12 mouse cellular contexts compared by ENCODE assay signal in genomic region chr4:140244161-140244813, GRCm38 (mm10). TPM values are rescaled to one million over a fixed set of nuclear protein-coding genes. Genes with fewer than 3 reads are reported as not detected.
A peak's percentile ranks its signal among the peaks of the same experiment; 100 is the strongest.
DNase-seq lines count a peak whose midpoint lies in the region; ATAC-seq and TF ChIP-seq lines count a peak whose summit lies in the region.
"Had no signal": no experiment of that assay in that cellular context is flagged by ENCODE, and none has a peak within 500 bp of the region (broad histone marks: within the 10 kb centered on the region; RNA-seq: fewer than 3 reads in every experiment).

No protein-coding gene starts in this region.

- no peak overlapping the region for H3K4me3 ChIP-seq in kidney, embryonic 16.5 days (ENCODE audit: low read length)
- no peak overlapping the region; the same call in 1 of the 2 replicates for H3K4me3 ChIP-seq in embryonic facial prominence, embryonic 12.5 days
- H3K4me3 ChIP-seq in hindbrain, postnatal 0 days (ENCODE audit: low read length), result peak overlapping the region; percentile 74
- no peak overlapping the region for H3K4me3 ChIP-seq in thymus, adult 2 months (ENCODE audit: control insufficient read depth, insufficient read depth, low read length)
- H3K4me3 ChIP-seq: megakaryocyte, embryonic 14.5 days had no signal

- no peaks in the 10 kb centered on the region for H3K9me3 ChIP-seq in kidney, embryonic 16.5 days (ENCODE audit: low read length)
- no peaks in the 10 kb centered on the region for H3K9me3 ChIP-seq in embryonic facial prominence, embryonic 12.5 days
- no peaks in the 10 kb centered on the region for H3K9me3 ChIP-seq in hindbrain, postnatal 0 days (ENCODE audit: low read length)
- H3K9me3 ChIP-seq: megakaryocyte, embryonic 14.5 days had no signal

- H3K27me3 ChIP-seq in kidney, embryonic 16.5 days (ENCODE audit: insufficient read depth, low read length), result peaks cover 75% of the 10 kb centered on the region
- H3K27me3 ChIP-seq in embryonic facial prominence, embryonic 12.5 days, result peaks cover 79% of the 10 kb centered on the region
- H3K27me3 ChIP-seq in hindbrain, postnatal 0 days (ENCODE audit: insufficient read depth, low read length), result no peaks in the 10 kb centered on the region; the same call in 1 of the 2 replicates
- H3K27me3 ChIP-seq in thymus, adult 2 months (ENCODE audit: control insufficient read depth, insufficient read depth, low read length), result peaks cover 8% of the 10 kb centered on the region; the same call in 1 of the 2 replicates

- peak overlapping the region; percentile 26 for H3K4me2 ChIP-seq in kidney, embryonic 16.5 days (replicated peaks; ENCODE audit: low read depth, low read length)
- H3K4me2 ChIP-seq in embryonic facial prominence, embryonic 12.5 days (replicated peaks), result 0 out of 2 replicates have a peak overlapping the region, but pooled peaks have one; percentile 5
- peak overlapping the region; percentile 72 for H3K4me2 ChIP-seq in hindbrain, postnatal 0 days (ENCODE audit: low read depth, low read length)

- WGBS in kidney, embryonic 16.5 days, result 2% methylated on average over 38 of the region's 40 CpGs
- 3% methylated on average over 40 of the region's 40 CpGs for WGBS in embryonic facial prominence, embryonic 12.5 days
- under 1% methylated on average over 37 of the region's 40 CpGs for WGBS in hindbrain, postnatal 0 days
- 15% methylated on average over 40 of the region's 40 CpGs for WGBS in thymus, adult 2 months

- H3K36me3 ChIP-seq in kidney, embryonic 16.5 days (ENCODE audit: insufficient read depth, low read length), result no peaks in the 10 kb centered on the region
- no peaks in the 10 kb centered on the region for H3K36me3 ChIP-seq in embryonic facial prominence, embryonic 12.5 days
- H3K36me3 ChIP-seq in hindbrain, postnatal 0 days (ENCODE audit: insufficient read depth, low read length), result no peaks in the 10 kb centered on the region
- H3K36me3 ChIP-seq in thymus, adult 2 months (ENCODE audit: control insufficient read depth, insufficient read depth, low read length), result no peaks in the 10 kb centered on the region

- no peak overlapping the region for H3K9ac ChIP-seq in kidney, embryonic 16.5 days (replicated peaks; ENCODE audit: low read length)
- no peak overlapping the region for H3K9ac ChIP-seq in embryonic facial prominence, embryonic 12.5 days
- H3K9ac ChIP-seq in hindbrain, postnatal 0 days (replicated peaks; ENCODE audit: low read length), result peak overlapping the region; percentile 51

- TF ChIP-seq POLR2A in thymus, adult 2 months (IDR thresholded peaks at IDR 0.05; ENCODE audit: control insufficient read depth, extremely low read depth, insufficient read depth, low read length, poor library complexity), result no peak

- DNase-seq in kidney, postnatal 36 days, result no peak
- DNase-seq in ES-CJ7 (ENCODE audit: low read depth, low spot score), result peak; percentile 50
- DNase-seq in hindbrain, postnatal 0 days (ENCODE audit: low spot score), result peak; percentile 63
- DNase-seq in spleen, adult 12 weeks (ENCODE audit: low spot score), result no peak
- DNase-seq in layer of hippocampus, adult 18-20 months (ENCODE audit: low spot score in 2 of 2), result no peak
- no peak for DNase-seq in thymus, adult 2 months
- DNase-seq: B cell, adult 2 months; embryo, embryonic 11 days; gastrocnemius, postnatal 14 days had no signal

- no peak for ATAC-seq in kidney, embryonic 16.5 days (ENCODE audit: low FRiP score, low TSS enrichment)
- no peak for ATAC-seq in embryonic facial prominence, embryonic 12.5 days (ENCODE audit: insufficient number of reproducible peaks, insufficient read depth, low FRiP score, low TSS enrichment)
- ATAC-seq in hindbrain, postnatal 0 days, result no peak

- peaks cover 18% of the 10 kb centered on the region for H3K4me1 ChIP-seq in kidney, embryonic 16.5 days (ENCODE audit: insufficient read depth, low read length)
- H3K4me1 ChIP-seq in embryonic facial prominence, embryonic 12.5 days, result peaks cover 20% of the 10 kb centered on the region
- H3K4me1 ChIP-seq in hindbrain, postnatal 0 days (ENCODE audit: insufficient read depth, low read length), result peaks cover 11% of the 10 kb centered on the region
- H3K4me1 ChIP-seq in thymus, adult 2 months (replicated peaks; ENCODE audit: control insufficient read depth, insufficient read depth, low read length), result no peaks in the 10 kb centered on the region
- H3K4me1 ChIP-seq: megakaryocyte, embryonic 14.5 days had no signal

- H3K27ac ChIP-seq in kidney, embryonic 16.5 days (ENCODE audit: low read length), result no peak overlapping the region
- H3K27ac ChIP-seq in embryonic facial prominence, embryonic 12.5 days, result no peak overlapping the region
- H3K27ac ChIP-seq in hindbrain, postnatal 0 days, result peak overlapping the region; percentile 36; the same call in 1 of the 2 replicates
- no peak overlapping the region for H3K27ac ChIP-seq in thymus, adult 2 months (ENCODE audit: control insufficient read depth, insufficient read depth, low read length)

- TF ChIP-seq CTCF in hindbrain, postnatal 0 days (IDR thresholded peaks at IDR 0.05; ENCODE audit: low read depth), result peak; percentile 65
- TF ChIP-seq CTCF in thymus, adult 2 months (IDR thresholded peaks at IDR 0.05; ENCODE audit: borderline replicate concordance, control insufficient read depth, extremely low read depth, insufficient read depth, low read length, poor library complexity), result no peak

RNA-seq across cellular contexts. Expression of gene Igsf21, which starts 2.3 kb away (rescaled TPM):
- 1.5 TPM in 2 replicates for polyA plus RNA-seq in kidney, embryonic 16.5 days (2015; fragmentation: Nextera tagmentation; extraction: Ambion mirVana)
- 2.9 and 3.9 TPM in 2 replicates for polyA plus RNA-seq in embryonic facial prominence, embryonic 12.5 days (2016; fragmentation: Nextera tagmentation; extraction: Ambion mirVana)
- total RNA-seq in hindbrain, postnatal 0 days (2014; rRNA removed), result 175 and 176 TPM in 2 replicates
- polyA plus RNA-seq in hindbrain, postnatal 0 days (2015; fragmentation: Nextera tagmentation; extraction: Ambion mirVana), result 125 and 127 TPM in 2 replicates
- total RNA-seq in layer of hippocampus, adult 18-20 months (2021), result 10 to 100 TPM; 30.0 to 40.3 TPM
- 0.83 and 1.0 TPM in 2 replicates for polyA plus RNA-seq in thymus, adult 2 months (2012; rRNA removed)

Comparison
In these comparisons a context has a peak if more than half of its experiments do, and no peak if none do; other contexts are left out.
1. H3K4me2 ChIP-seq: peak in every context shown above with its lines; median percentile 72 in hindbrain, postnatal 0 days; 26 in kidney, embryonic 16.5 days; 5 in embryonic facial prominence, embryonic 12.5 days.
2. DNase-seq: peak in ES-CJ7 (single experiment) and hindbrain, postnatal 0 days (single experiment); none in kidney, postnatal 36 days (0 of 2), spleen, adult 12 weeks (single experiment), layer of hippocampus, adult 18-20 months (0 of 2) and thymus, adult 2 months (single experiment).
3. RNA of gene Igsf21, which starts 2.3 kb away (polyA plus RNA-seq): 125 to 127 TPM in hindbrain, postnatal 0 days; 2.9 to 3.9 TPM in embryonic facial prominence, embryonic 12.5 days, 1.5 TPM in kidney, embryonic 16.5 days and 0.83 to 1.0 TPM in thymus, adult 2 months; every median in the first group is over 10 times any median in the second.